Mouse (Mus musculus) cortical plate, adult 2 months (tissue): ENCODE data around the gene Robo2.

Experiments
- CTCF ChIP-seq: fragments of 200-500 bp; IDR thresholded peaks from 2 replicates; pipeline ENCODE4 v1.5.1; 2011; ENCODE audit warnings: mild to moderate bottlenecking, control low read depth, low read length; ENCODE audit not compliant: insufficient read depth; ENCODE audit errors: extremely low read depth
- POLR2A ChIP-seq: fragments of 200-500 bp; IDR thresholded peaks from 2 replicates; pipeline ENCODE4 v1.6.1; 2011; ENCODE audit warnings: mild to moderate bottlenecking, low read length, control low read depth; ENCODE audit not compliant: insufficient read depth; ENCODE audit errors: extremely low read depth

- no peak for TF ChIP-seq CTCF
- TF ChIP-seq POLR2A = no peak
Measured at GRCm38 (mm10) chr16:73870296-73870695, 541.3 kb downstream of the Robo2 start.
